Mouse (Mus musculus): ENCODE data around the gene Tgfbrap1.

DNA sequence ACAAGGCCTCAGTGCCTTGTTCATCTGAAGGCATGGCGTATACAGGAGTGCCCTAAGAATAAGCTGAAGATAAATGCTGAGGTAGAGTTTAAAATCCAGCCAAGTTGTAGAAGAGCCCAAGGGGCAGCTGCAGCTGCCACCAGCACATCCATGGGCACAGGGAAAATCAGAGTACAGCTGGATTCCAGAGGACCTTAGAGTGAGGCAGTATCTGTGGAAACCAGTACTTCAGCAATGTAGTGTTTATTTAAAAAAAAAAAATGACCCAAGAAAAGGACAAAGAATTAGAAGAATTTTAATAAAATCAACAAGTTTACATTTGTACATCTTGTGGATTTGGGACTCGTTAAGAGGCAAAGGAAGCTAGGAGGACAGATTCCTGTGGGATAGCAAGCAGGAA is 51.4 kb downstream of the Tgfbrap1 start:
- TF ChIP-seq EP300 (IDR thresholded peaks at IDR 0.05; ENCODE audit: low read depth) (no peak), CTCF (IDR thresholded peaks at IDR 0.05; ENCODE audit: low read depth) (no peak)
